Mouse (Mus musculus) splenic B cell, adult 2 months (primary cell): ENCODE data around the gene Spink2.
A peak's percentile ranks its signal among the peaks of the same experiment; 100 is the strongest.
"Not testable (repeated sequence)": the region's sequence is repeated elsewhere in the genome, so short reads cannot be mapped to it uniquely, and the experiment has no call there.

Source experiments
- DNase-seq: peaks from one replicate; pipeline ENCODE4 v3.0.0-alpha.2; 2011; ENCODE audit warnings: low read depth, low spot score
- H3K27me3 ChIP-seq: 2 replicates; pipeline ENCODE4 v1.6.1; 2012; ENCODE audit warnings: mild to moderate bottlenecking, low read length, moderate library complexity, mixed read lengths; ENCODE audit not compliant: control insufficient read depth, poor library complexity, insufficient read depth, severe bottlenecking
- H3K36me3 ChIP-seq: 2 replicates; pipeline ENCODE4 v1.6.1; 2012; ENCODE audit warnings: mild to moderate bottlenecking, low read length, moderate library complexity, mixed read lengths; ENCODE audit not compliant: control insufficient read depth, poor library complexity, insufficient read depth, severe bottlenecking

Spink2 gene

GRCm38 (mm10) chr5:77228986-77229385, 17.7 kb upstream of the Spink2 start:
- Histone ChIP-seq H3K27me3 (no peaks in the 10 kb centered on the region), H3K36me3 (no peaks in the 10 kb centered on the region)
- DNase-seq = peak; percentile 76

GRCm38 (mm10) chr5:77223043-77223975, 12.0 kb upstream of the Spink2 start:
- no peaks in the 10 kb centered on the region for H3K36me3 ChIP-seq
- no peaks in the 10 kb centered on the region for H3K27me3 ChIP-seq
- DNase-seq = peak; percentile 54

GRCm38 (mm10) chr5:77217724-77218123, 6.5 kb upstream of the Spink2 start:
- no peaks in the 10 kb centered on the region for H3K27me3 ChIP-seq
- no peaks in the 10 kb centered on the region for H3K36me3 ChIP-seq
- DNase-seq = peak; percentile 60

- Histone ChIP-seq H3K27me3 (no peaks in the 10 kb centered on the region), H3K36me3 (no peaks in the 10 kb centered on the region)
- peak; percentile 88 for DNase-seq
Observed at GRCm38 (mm10) chr5:77217211-77217610, 5.9 kb upstream of the Spink2 start.

GRCm38 (mm10) chr5:77206134-77206533, 5.1 kb downstream of the Spink2 start:
- no peaks in the 10 kb centered on the region for H3K36me3 ChIP-seq
- DNase-seq = peak; percentile 29
- H3K27me3 ChIP-seq = no peaks in the 10 kb centered on the region; the same call in 1 of the 2 replicates

GRCm38 (mm10) chr5:77202238-77202637, 9.0 kb downstream of the Spink2 start:
- H3K36me3 ChIP-seq = no peaks in the 10 kb centered on the region
- DNase-seq = no peak
- no peaks in the 10 kb centered on the region; the same call in 1 of the 2 replicates for H3K27me3 ChIP-seq

GRCm38 (mm10) chr5:77200695-77201094, 10.6 kb downstream of the Spink2 start:
- no peak for DNase-seq
- Histone ChIP-seq H3K27me3 (no peaks in the 10 kb centered on the region), H3K36me3 (no peaks in the 10 kb centered on the region)

- peak; percentile 82 for DNase-seq
- no peaks in the 10 kb centered on the region for H3K27me3 ChIP-seq
- H3K36me3 ChIP-seq = no peaks in the 10 kb centered on the region
Observed at GRCm38 (mm10) chr5:77193951-77194350, 17.3 kb downstream of the Spink2 start.

GRCm38 (mm10) chr5:77193266-77193665, 18.0 kb downstream of the Spink2 start:
- Histone ChIP-seq H3K27me3 (no peaks in the 10 kb centered on the region), H3K36me3 (no peaks in the 10 kb centered on the region)
- no peak for DNase-seq

- no peaks in the 10 kb centered on the region for H3K36me3 ChIP-seq
- H3K27me3 ChIP-seq = no peaks in the 10 kb centered on the region
- no peak for DNase-seq
Observed at GRCm38 (mm10) chr5:77191631-77192030, 19.6 kb downstream of the Spink2 start.

- no peak for DNase-seq
- H3K27me3 ChIP-seq = no peaks in the 10 kb centered on the region
- H3K36me3 ChIP-seq = no peaks in the 10 kb centered on the region
Observed at GRCm38 (mm10) chr5:77191106-77191505, 20.2 kb downstream of the Spink2 start.

GRCm38 (mm10) chr5:77188738-77189137, 22.5 kb downstream of the Spink2 start:
- no peaks in the 10 kb centered on the region for H3K27me3 ChIP-seq

GRCm38 (mm10) chr5:77185351-77185750, 25.9 kb downstream of the Spink2 start:
- Histone ChIP-seq H3K36me3 (no peaks in the 10 kb centered on the region), H3K27me3 (no peaks in the 10 kb centered on the region)
- no peak for DNase-seq

More at GRCm38 (mm10) chr5:77188738-77189137, 22.5 kb downstream of the Spink2 start:
- no peak for DNase-seq
- H3K36me3 ChIP-seq = no peaks in the 10 kb centered on the region

- DNase-seq, H3K27me3 ChIP-seq, H3K36me3 ChIP-seq: not testable (repeated sequence)
Observed at GRCm38 (mm10) chr5:77183876-77184275, 27.4 kb downstream of the Spink2 start.

- no peak for DNase-seq
- no peaks in the 10 kb centered on the region for H3K27me3 ChIP-seq
- H3K36me3 ChIP-seq = no peaks in the 10 kb centered on the region
Observed at GRCm38 (mm10) chr5:77183338-77183737, 27.9 kb downstream of the Spink2 start.
